Mouse (Mus musculus): ENCODE results near the gene Gm21985. TPM values are rescaled to one million over a fixed set of nuclear protein-coding genes. Genes with fewer than 3 reads are reported as not detected.
"Not testable (repeated sequence)": the region's sequence is repeated elsewhere in the genome, so short reads cannot be mapped to it uniquely, and the experiment has no call there.

The Gm21985 gene
- total RNA-seq, 2 experiments from 2014 or later: 0.71 to 0.84 TPM

DNA sequence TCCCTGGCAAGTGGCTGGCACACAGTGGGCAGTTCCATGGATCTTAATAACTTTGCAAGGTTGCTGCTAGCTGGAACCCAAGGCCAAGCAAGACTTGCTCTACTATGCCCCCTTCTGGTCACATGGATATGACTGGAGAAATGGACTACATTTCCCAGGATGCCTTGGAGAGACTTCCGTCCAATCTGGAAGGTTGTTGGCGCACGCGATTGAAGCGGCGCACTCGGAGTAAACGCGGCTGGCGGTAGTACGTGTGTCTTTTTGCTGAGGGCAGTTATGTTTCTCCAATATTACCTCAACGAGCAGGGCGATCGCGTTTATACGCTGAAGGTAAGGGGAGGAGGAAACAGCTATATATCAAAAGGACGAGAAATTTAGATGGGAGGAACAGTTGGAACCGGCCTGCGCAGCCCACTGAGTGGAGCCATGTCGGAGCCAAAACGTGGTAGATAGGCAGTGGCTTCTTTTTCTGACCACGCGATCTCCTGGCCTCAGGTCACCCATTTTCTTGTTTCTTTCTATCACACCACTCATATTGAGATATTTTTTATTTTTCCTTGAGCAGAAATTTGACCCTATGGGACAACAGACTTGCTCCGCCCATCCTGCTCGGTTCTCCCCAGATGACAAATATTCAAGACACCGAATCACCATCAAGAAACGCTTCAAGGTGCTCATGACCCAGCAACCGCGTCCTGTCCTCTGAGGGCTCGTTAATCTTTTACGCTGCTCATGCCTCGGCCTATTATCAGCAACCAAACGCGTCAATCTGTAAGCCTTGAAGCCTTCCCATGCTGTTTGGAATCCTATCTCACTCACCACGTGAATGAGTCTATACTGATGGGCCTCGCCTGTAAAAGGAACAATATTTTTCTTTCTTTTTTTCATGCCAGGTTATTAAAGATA lies 4.1 kb upstream of the Gm21985 start, which contains the start of gene Nop10:
Gene Nop10 (plus strand): TSS at position 179 of the 906 bp plus-strand sequence.
- peak; percentile 74 for DNase-seq
- intact Hi-C loops (cut with DNase I; ENCODE audit: low total_unique reads): loop anchor here (10.0 kb wide), 1 partner anchor 73 kb away; no protein-coding TSS in a partner anchor

- no peak for DNase-seq
- intact Hi-C loops (cut with DNase I; ENCODE audit: low total_unique reads): loop anchor here (10.0 kb wide), 1 partner anchor 72 kb away; no protein-coding TSS in a partner anchor
Observed at GRCm38 (mm10) chr2:112262779-112263295, 3.3 kb upstream of the Gm21985 start.

- no peak for DNase-seq
- intact Hi-C loops (cut with DNase I; ENCODE audit: low total_unique reads): loop anchor here (10.0 kb wide), 1 partner anchor 70 kb away; no protein-coding TSS in a partner anchor
Observed at GRCm38 (mm10) chr2:112264364-112264763, 1.8 kb upstream of the Gm21985 start.

DNA sequence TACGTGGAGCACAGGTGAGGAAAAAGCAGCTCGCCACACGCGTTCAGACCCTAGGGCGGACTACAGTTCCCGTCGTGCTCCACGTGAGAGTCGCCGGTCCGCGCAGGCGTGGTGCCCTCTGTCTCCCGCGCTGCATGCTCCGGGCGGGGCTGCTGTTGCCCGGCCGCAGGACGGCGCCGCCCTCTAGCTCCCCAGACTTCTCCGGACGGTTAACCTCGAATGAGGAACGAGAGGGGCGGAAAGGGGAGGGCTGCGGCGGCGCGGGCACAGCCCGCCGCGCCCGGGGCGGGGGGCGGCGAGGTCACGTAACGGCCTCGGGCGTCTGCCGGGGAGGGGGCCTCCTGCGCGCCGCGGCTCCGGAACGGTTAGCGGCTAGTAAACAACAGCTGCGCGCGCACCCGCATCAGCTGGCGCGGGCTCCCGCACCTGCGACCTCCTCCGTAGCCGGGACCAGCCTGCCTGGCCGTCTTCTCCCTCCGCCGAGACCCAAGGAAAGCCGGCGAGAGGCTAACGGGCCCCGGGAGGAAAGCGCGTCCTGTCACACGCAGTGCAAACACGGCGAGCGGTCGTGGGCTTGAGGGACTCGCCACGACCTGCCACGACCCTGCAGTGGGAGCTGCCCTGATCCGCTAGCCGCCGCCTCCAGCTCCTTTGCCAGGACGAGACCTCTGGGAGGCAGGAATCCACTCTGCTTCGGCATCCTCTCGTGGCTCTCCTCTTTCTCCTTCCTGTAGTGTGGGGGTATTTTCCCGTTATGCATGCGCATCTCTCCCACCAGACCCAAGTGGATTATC lies 469 bp upstream of the Gm21985 start, which contains the start of gene Slc12a6:
Gene Slc12a6 (plus strand): TSS at position 378 of the 794 bp plus-strand sequence.
- peak; percentile 95 for DNase-seq
- intact Hi-C loops (cut with DNase I; ENCODE audit: low total_unique reads): loop anchor here (10.0 kb wide), 1 partner anchor 69 kb away; no protein-coding TSS in a partner anchor

- peak; percentile 24 for DNase-seq
- intact Hi-C loops (cut with DNase I; ENCODE audit: low total_unique reads): loop anchor here (10.0 kb wide), 1 partner anchor 68 kb away; no protein-coding TSS in a partner anchor
Observed at GRCm38 (mm10) chr2:112266780-112267179, 666 bp downstream of the Gm21985 start.

DNA sequence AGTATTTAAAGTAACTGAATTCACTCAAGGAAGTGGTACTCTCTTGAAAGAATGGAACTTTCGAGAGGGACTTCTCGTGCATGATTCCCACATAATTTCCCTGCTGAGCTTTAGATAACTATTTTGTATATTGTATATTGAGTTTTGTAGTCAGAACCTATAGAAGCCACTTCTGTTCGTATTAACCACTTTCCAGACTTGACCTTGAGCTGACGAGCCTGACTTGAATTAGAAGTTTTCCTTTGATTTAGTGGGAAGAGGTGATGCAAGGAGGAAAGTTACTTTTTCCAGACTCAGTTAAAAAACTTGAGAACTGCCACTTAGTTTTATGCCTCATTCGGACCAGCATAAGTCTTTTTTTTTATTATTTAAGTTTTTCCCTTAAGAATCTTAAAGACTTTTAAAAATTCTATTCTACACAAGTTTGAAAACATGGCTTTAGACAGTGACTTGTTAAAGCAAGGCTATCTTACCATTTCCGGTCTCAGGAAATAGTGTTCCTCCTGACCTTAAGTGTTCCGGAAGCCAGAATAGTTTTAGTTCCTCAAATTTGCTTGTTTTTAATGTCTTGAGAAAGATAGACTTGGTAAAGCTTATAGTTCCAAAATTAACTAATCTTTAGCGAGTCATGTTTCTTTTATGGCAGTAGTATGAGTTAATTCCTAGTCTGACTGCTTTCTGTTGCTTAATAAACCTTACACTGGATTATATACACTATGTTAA lies 1.6 kb downstream of the Gm21985 start:
- no peak for DNase-seq
- intact Hi-C loops (cut with DNase I; ENCODE audit: low total_unique reads): loop anchor here (10.0 kb wide), 1 partner anchor 67 kb away; no protein-coding TSS in a partner anchor

GRCm38 (mm10) chr2:112270011-112270410 lies 3.9 kb downstream of the Gm21985 start:
- DNase-seq: no peak
- intact Hi-C loops (cut with DNase I; ENCODE audit: low total_unique reads): no loop called here

GRCm38 (mm10) chr2:112272909-112273308 lies 6.8 kb downstream of the Gm21985 start:
- DNase-seq: no peak
- intact Hi-C loops (cut with DNase I; ENCODE audit: low total_unique reads): no loop called here

DNA sequence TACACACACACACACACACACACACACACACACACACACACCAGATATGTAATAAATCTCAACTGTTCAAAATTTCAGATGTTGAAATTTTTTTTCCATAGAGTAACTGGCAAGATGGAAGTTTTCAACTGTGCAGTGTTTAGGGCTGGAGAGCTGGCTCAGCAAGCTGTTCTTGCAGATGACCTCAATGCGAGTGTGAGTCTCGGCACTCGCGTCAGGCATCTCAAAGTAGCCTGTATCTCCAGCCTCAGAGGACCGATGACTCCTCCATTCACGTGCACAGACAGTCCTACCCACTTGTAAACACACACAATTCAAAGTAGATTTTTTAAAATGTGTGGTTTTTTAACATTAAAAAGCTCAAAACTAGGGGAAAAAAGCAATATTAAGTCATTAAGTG lies 7.4 kb downstream of the Gm21985 start:
- no peak for DNase-seq
- intact Hi-C loops (cut with DNase I; ENCODE audit: low total_unique reads): no loop called here

DNA sequence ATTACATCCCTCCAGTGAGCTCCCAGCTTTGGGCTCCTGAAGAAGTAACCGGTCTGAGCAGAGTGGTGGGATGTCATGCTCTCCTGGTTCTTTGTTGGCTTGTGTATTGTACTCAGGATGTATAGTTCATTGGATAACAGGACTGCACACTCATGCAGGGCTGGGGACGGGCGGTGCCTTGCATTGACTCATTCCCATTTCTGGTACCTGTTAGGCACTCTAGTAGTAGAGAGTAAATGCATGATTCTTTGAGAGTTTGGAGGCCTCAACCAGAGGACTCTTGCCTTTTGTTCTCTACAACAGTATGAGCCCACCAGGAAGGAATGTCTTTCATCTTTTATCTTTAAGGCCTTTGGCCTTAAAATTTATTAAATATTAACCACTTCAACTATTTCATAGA lies 10.8 kb downstream of the Gm21985 start:
- intact Hi-C loops (cut with DNase I; ENCODE audit: low total_unique reads): no loop called here

DNA sequence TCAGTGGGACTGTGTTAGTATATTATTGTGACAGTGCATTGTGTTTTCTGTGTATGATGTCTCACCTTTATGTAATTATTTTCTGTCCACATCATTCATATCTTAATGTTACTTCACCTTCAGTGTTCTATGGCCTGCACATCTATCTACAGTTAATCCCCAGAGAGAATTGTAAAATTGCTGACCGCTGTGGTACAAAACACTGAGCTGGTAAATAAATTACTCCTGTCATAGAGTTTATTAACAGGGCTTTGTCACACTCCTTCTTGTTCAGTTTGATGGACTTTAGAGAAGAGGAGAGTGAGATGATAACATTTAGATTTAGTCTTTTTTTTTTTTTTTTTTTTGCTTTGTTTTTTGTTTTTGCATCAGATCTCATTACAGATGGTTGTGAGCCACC lies 16.7 kb downstream of the Gm21985 start:
- DNase-seq: no peak
- intact Hi-C loops (cut with DNase I; ENCODE audit: low total_unique reads): no loop called here

More for the DNA sequence above, 10.8 kb downstream of the Gm21985 start:
- DNase-seq: no peak

GRCm38 (mm10) chr2:112284363-112285030 lies 18.4 kb downstream of the Gm21985 start:
- intact Hi-C loops (cut with DNase I; ENCODE audit: low total_unique reads): no loop called here
- DNase-seq: peak; percentile 45

DNA sequence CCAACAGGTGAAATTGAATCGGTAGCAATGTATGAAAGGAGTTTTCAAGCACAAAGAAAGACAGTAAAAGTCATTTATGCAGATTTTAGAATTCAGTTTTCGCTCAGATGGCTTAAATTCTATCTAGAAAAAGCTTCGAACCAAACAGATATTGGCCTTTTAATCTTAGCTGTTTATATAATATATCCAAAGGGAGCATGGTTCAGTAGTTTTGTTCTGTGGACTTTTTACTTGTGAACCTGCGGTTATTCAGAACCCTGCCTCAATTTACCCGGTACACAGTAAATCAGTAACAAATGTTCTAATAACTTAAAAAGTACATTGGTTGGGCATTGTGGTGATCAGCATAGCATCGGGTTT lies 18.9 kb downstream of the Gm21985 start:
- intact Hi-C loops (cut with DNase I; ENCODE audit: low total_unique reads): no loop called here
- no peak for DNase-seq

DNA sequence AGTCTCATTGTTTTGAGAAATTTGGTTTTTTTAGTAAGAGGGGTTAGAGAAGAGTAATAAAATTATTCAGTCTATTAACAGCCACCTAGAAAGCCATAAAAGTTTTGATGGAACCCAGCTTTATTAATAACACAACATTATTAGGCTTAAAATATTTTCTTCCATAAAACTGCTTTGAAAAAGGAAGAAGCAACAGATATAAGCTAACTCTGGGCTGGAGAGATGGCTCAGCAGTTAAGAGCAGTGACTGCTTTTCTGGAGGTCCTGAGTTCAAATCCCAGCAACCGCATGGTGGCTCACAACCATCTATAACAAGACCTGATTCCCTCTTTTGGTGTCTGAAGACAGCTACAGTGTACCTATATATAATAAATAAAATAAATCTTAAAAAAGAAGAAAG lies 19.9 kb downstream of the Gm21985 start:
- DNase-seq; intact Hi-C loops (cut with DNase I; ENCODE audit: low total_unique reads): not testable (repeated sequence)

DNA sequence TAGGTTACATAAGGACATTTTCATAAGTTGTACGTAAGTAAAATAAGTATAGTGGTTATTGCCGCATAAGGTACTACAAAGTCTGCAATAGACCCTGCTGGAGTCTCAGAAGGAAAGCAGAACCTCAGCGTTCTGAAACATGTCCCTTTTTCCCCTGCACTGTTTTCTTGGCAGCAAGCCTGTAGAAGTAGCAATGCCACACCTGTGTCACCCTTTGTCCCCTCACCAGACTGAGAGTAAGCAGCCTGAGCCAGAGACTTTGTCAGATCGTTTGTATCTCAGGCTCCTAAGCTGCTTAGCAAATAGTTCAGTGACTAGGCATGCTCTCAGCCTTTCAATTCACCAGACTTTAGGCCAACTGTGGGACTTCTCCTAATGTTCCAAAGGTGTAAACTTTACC lies 20.9 kb downstream of the Gm21985 start:
- no peak for DNase-seq

GRCm38 (mm10) chr2:112289507-112289906 lies 23.4 kb downstream of the Gm21985 start:
- no peak for DNase-seq
- intact Hi-C loops (cut with DNase I; ENCODE audit: low total_unique reads): no loop called here

More for the DNA sequence above, 20.9 kb downstream of the Gm21985 start:
- intact Hi-C loops (cut with DNase I; ENCODE audit: low total_unique reads): no loop called here

GRCm38 (mm10) chr2:112292823-112293222 lies 26.7 kb downstream of the Gm21985 start:
- intact Hi-C loops (cut with DNase I; ENCODE audit: low total_unique reads): no loop called here
- no peak for DNase-seq

- no peak for DNase-seq
- intact Hi-C loops (cut with DNase I; ENCODE audit: low total_unique reads): no loop called here
Observed at GRCm38 (mm10) chr2:112296211-112296610, 30.1 kb downstream of the Gm21985 start.

GRCm38 (mm10) chr2:112298221-112298620 lies 32.1 kb downstream of the Gm21985 start:
- intact Hi-C loops (cut with DNase I; ENCODE audit: low total_unique reads): no loop called here

More at GRCm38 (mm10) chr2:112298221-112298620, 32.1 kb downstream of the Gm21985 start:
- DNase-seq: no peak
